Mouse (Mus musculus) urinary bladder, adult 2 months (tissue): ENCODE measurements around the gene Fthl17f. TPM values are rescaled to one million over a fixed set of nuclear protein-coding genes. Genes with fewer than 3 reads are reported as not detected.
"Not testable (repeated sequence)": the region's sequence is repeated elsewhere in the genome, so short reads cannot be mapped to it uniquely, and the experiment has no call there.

Experiments
- DNase-seq: peaks from one replicate; pipeline ENCODE4 v3.0.0; 2022; ENCODE audit warnings: low spot score
- polyA plus RNA-seq: library from polyadenylated mRNA; depleted of rRNA; stranded (reverse); fragments of >200 nt; gene quantifications from 2 replicates; pipeline ENCODE4 v1.2.3, GENCODE M21; 2012; rRNA removed

Fthl17f gene
- not detected in 2 replicates for polyA plus RNA-seq

GRCm38 (mm10) chrX:9062715-9063114 is at the start of gene Fthl17f:
Fthl17f (plus strand) TSS chrX:9063015.
- DNase-seq = not testable (repeated sequence)

GRCm38 (mm10) chrX:9016079-9016478 is 46.7 kb upstream of the Fthl17f start:
- no peak for DNase-seq

- DNase-seq = no peak
Observed at GRCm38 (mm10) chrX:9019481-9019880, 43.3 kb upstream of the Fthl17f start.

GRCm38 (mm10) chrX:9033193-9033592 is 29.6 kb upstream of the Fthl17f start, which contains the start of gene Fthl17e:
Fthl17e (plus strand) TSS chrX:9033493.
- not testable (repeated sequence) for DNase-seq

GRCm38 (mm10) chrX:9041611-9042010 is 21.2 kb upstream of the Fthl17f start:
- DNase-seq = not testable (repeated sequence)

- peak; percentile 73 for DNase-seq
Observed at GRCm38 (mm10) chrX:9060952-9061351, 1.9 kb upstream of the Fthl17f start.

- DNase-seq = no peak
Observed at GRCm38 (mm10) chrX:9062101-9062500, 714 bp upstream of the Fthl17f start.

GRCm38 (mm10) chrX:9077699-9078098 is 14.9 kb downstream of the Fthl17f start:
- not testable (repeated sequence) for DNase-seq

- not testable (repeated sequence) for DNase-seq
Observed at GRCm38 (mm10) chrX:9095066-9095465, 32.3 kb downstream of the Fthl17f start.

GRCm38 (mm10) chrX:9104262-9104661 is 41.4 kb downstream of the Fthl17f start, which contains the start of gene 4930402K13Rik:
4930402K13Rik (plus strand) TSS chrX:9104562.
- no peak for DNase-seq

GRCm38 (mm10) chrX:9110381-9110780 is 47.6 kb downstream of the Fthl17f start:
- DNase-seq = no peak

Other genes with a start within 250 kb of the Fthl17f start
- gene Gm6592, start 219.0 kb upstream of the Fthl17f start, polyA plus RNA-seq = not detected in 2 replicates
- not detected in 2 replicates for gene Gm5751, start 188.8 kb upstream of the Fthl17f start, polyA plus RNA-seq
- 2.1 and 2.2 TPM in 2 replicates for gene B630019K06Rik, start 170.6 kb upstream of the Fthl17f start, polyA plus RNA-seq
- not detected in 2 replicates for gene Fthl17b, start 100.0 kb upstream of the Fthl17f start, polyA plus RNA-seq
- not detected in 2 replicates for gene Fthl17c, start 86.5 kb upstream of the Fthl17f start, polyA plus RNA-seq
- gene Fthl17d, start 76.3 kb upstream of the Fthl17f start, polyA plus RNA-seq = not detected in 2 replicates
- not detected in 2 replicates for gene Fthl17e, start 29.5 kb upstream of the Fthl17f start, polyA plus RNA-seq
- not detected in 2 replicates for gene 4930402K13Rik, start 41.5 kb downstream of the Fthl17f start, polyA plus RNA-seq
- 3.4 and 3.5 TPM in 2 replicates for gene Lancl3, start 136.9 kb downstream of the Fthl17f start, polyA plus RNA-seq
- gene Gm14862, start 193.9 kb downstream of the Fthl17f start, polyA plus RNA-seq = not detected in 2 replicates
- gene Xk, start 209.7 kb downstream of the Fthl17f start, polyA plus RNA-seq = 13.8 and 16.7 TPM in 2 replicates
- gene H2al1m, start 220.7 kb downstream of the Fthl17f start, polyA plus RNA-seq = 0.84 and 0.89 TPM in 2 replicates